Mouse (Mus musculus) megakaryocyte, embryonic 14.5 days (primary cell): ENCODE measurements around the gene Adcy4.

Experiments
- FLI1 ChIP-seq: IDR thresholded peaks from 2 replicates; pipeline ENCODE4 v1.6.1; 2012; ENCODE audit warnings: low read length, inconsistent platforms, mixed read lengths
- GATA1 ChIP-seq: IDR thresholded peaks from 3 replicates; pipeline ENCODE4 v1.6.1; 2012; ENCODE audit warnings: mixed read lengths, low read length, inconsistent platforms, borderline replicate concordance

GRCm38 (mm10) chr14:55820576-55820975 is 36.7 kb upstream of the Adcy4 start:
- TF ChIP-seq GATA1, result no peak
- no peak for TF ChIP-seq FLI1
